Mouse (Mus musculus) intestine, embryonic 16.5 days (tissue): ENCODE results near the gene Gm5127. TPM values are rescaled to one million over a fixed set of nuclear protein-coding genes. Genes with fewer than 3 reads are reported as not detected.

ENCODE experiments used
- microRNA-seq: library from miRNA; unstranded; fragments of <30 nt; microRNA quantifications from one replicate; pipeline ENCODE4, GENCODE M21; 2016
- polyA plus RNA-seq: library from polyadenylated mRNA; unstranded; fragments of >200 nt; fragmentation: Nextera tagmentation; extraction: Ambion mirVana; gene quantifications from 2 replicates; pipeline ENCODE4 v1.2.1, GENCODE M21; 2015

The Gm5127 gene
- polyA plus RNA-seq, 1 experiment from 2014 or later = not detected

Small RNA genes within 50 kb of the gene (microRNA-seq; reads per million reads assigned to microRNA genes)
- not detected for gene Gm22102

Other genes with a start within 250 kb of the Gm5127 start
- 2.2 and 2.4 TPM in 2 replicates for gene Fndc3c1, start 97.8 kb upstream of the Gm5127 start, polyA plus RNA-seq
- 3.3 and 5.6 TPM in 2 replicates for gene Cysltr1, start 20.5 kb downstream of the Gm5127 start, polyA plus RNA-seq